Mouse (Mus musculus) midbrain, embryonic 13.5 days (tissue): Measurements from ENCODE around the gene Tmco4. TPM values are rescaled to one million over a fixed set of nuclear protein-coding genes. Genes with fewer than 3 reads are reported as not detected.

Source experiments
- ATAC-seq: fragments of 200-750 bp; cut with Nextera tagmentation; 2 replicates; pipeline ENCODE4 v1.8.0; 2017; ENCODE audit warnings: mild to moderate bottlenecking, moderate TSS enrichment, moderate library complexity
- H3K27ac ChIP-seq: fragments of 300-500 bp; sonication (generic); 2 replicates; pipeline ENCODE4 v1.5.1; 2015; ENCODE audit warnings: inconsistent platforms, mild to moderate bottlenecking, moderate library complexity
- H3K27me3 ChIP-seq: fragments of 300-500 bp; sonication (generic); 2 replicates; pipeline ENCODE4 v1.6.1; 2015; ENCODE audit warnings: mild to moderate bottlenecking, inconsistent platforms
- H3K36me3 ChIP-seq: fragments of 300-500 bp; sonication (generic); 2 replicates; pipeline ENCODE4 v1.6.1; 2015; ENCODE audit warnings: mild to moderate bottlenecking, inconsistent platforms
- H3K4me1 ChIP-seq: fragments of 300-500 bp; sonication (generic); replicated peaks from 2 replicates; pipeline ENCODE4 v1.6.1; 2015; ENCODE audit warnings: inconsistent platforms
- H3K4me2 ChIP-seq: fragments of 300-500 bp; sonication (generic); replicated peaks from 2 replicates; pipeline ENCODE4 v1.6.1; 2015; ENCODE audit warnings: moderate library complexity, mild to moderate bottlenecking, inconsistent platforms
- H3K4me3 ChIP-seq: fragments of 300-500 bp; sonication (generic); replicated peaks from 2 replicates; pipeline ENCODE4 v1.5.1; 2015; ENCODE audit warnings: mild to moderate bottlenecking, inconsistent platforms
- H3K9ac ChIP-seq: fragments of 300-500 bp; sonication (generic); replicated peaks from 2 replicates; pipeline ENCODE4 v1.6.1; 2015; ENCODE audit warnings: mild to moderate bottlenecking, inconsistent platforms
- H3K9me3 ChIP-seq: fragments of 300-500 bp; sonication (generic); 2 replicates; pipeline ENCODE4 v1.6.1; 2016; ENCODE audit warnings: mild to moderate bottlenecking, inconsistent platforms
- WGBS: fragments of 180-500 bp; shearing (Covaris S2); methylation state at CpG from one replicate; pipeline ENCODE4 v1.1.7; 2015; 5-methylcytosine and 5-hydroxymethylcytosine counted together
- polyA plus RNA-seq: library from polyadenylated mRNA; unstranded; fragments of >200 nt; fragmentation: Nextera tagmentation; extraction: Ambion mirVana; gene quantifications from 2 replicates; pipeline ENCODE4 v1.2.1, GENCODE M21; 2015

The Tmco4 gene
- polyA plus RNA-seq, 1 experiment from 2014 or later: 0.36 TPM

GRCm38 (mm10) chr4:138975194-138975593 lies 2.5 kb downstream of the Tmco4 start:
- Histone ChIP-seq H3K27ac (no peak overlapping the region), H3K36me3 (no peaks in the 10 kb centered on the region)
- WGBS: 73% methylated on average over 3 of the region's 3 CpGs

GRCm38 (mm10) chr4:138976046-138976445 lies 3.4 kb downstream of the Tmco4 start:
- H3K27ac ChIP-seq: no peak overlapping the region
- ATAC-seq: no peak

More at GRCm38 (mm10) chr4:138975194-138975593, 2.5 kb downstream of the Tmco4 start:
- H3K27me3 ChIP-seq: peaks cover 4% of the 10 kb centered on the region
- no peak for ATAC-seq
- no peak overlapping the region for H3K4me3 ChIP-seq
- no peak overlapping the region for H3K9ac ChIP-seq
- peaks cover 16% of the 10 kb centered on the region for H3K4me1 ChIP-seq
- H3K9me3 ChIP-seq: no peaks in the 10 kb centered on the region
- no peak overlapping the region for H3K4me2 ChIP-seq

GRCm38 (mm10) chr4:138980021-138980420 lies 7.3 kb downstream of the Tmco4 start:
- H3K27ac ChIP-seq: no peak overlapping the region
- H3K9ac ChIP-seq: no peak overlapping the region
- no peak for ATAC-seq
- no peaks in the 10 kb centered on the region for H3K4me1 ChIP-seq
- no peaks in the 10 kb centered on the region for H3K9me3 ChIP-seq
- H3K4me3 ChIP-seq: no peak overlapping the region
- WGBS: 92% methylated on average over 8 of the region's 8 CpGs
- no peak overlapping the region for H3K4me2 ChIP-seq
- H3K36me3 ChIP-seq: no peaks in the 10 kb centered on the region
- H3K27me3 ChIP-seq: no peaks in the 10 kb centered on the region

More at GRCm38 (mm10) chr4:138976046-138976445, 3.4 kb downstream of the Tmco4 start:
- H3K9ac ChIP-seq: no peak overlapping the region
- no peak overlapping the region for H3K4me3 ChIP-seq
- H3K4me1 ChIP-seq: peaks cover 16% of the 10 kb centered on the region
- 84% methylated on average over 6 of the region's 6 CpGs for WGBS
- peaks cover 4% of the 10 kb centered on the region for H3K27me3 ChIP-seq
- no peaks in the 10 kb centered on the region for H3K36me3 ChIP-seq
- no peak overlapping the region for H3K4me2 ChIP-seq
- no peaks in the 10 kb centered on the region for H3K9me3 ChIP-seq

GRCm38 (mm10) chr4:138980771-138981420 lies 8.2 kb downstream of the Tmco4 start:
- Histone ChIP-seq H3K9me3 (no peaks in the 10 kb centered on the region), H3K27me3 (no peaks in the 10 kb centered on the region), H3K4me2 (no peak overlapping the region), H3K27ac (no peak overlapping the region), H3K36me3 (no peaks in the 10 kb centered on the region), H3K4me3 (no peak overlapping the region), H3K9ac (no peak overlapping the region), H3K4me1 (no peaks in the 10 kb centered on the region)
- 27% methylated on average over 12 of the region's 12 CpGs for WGBS
- ATAC-seq: no peak

GRCm38 (mm10) chr4:138983422-138983821 lies 10.7 kb downstream of the Tmco4 start:
- no peaks in the 10 kb centered on the region for H3K27me3 ChIP-seq
- WGBS: 73% methylated on average over 3 of the region's 3 CpGs
- no peak for ATAC-seq

GRCm38 (mm10) chr4:138984744-138985143 lies 12.1 kb downstream of the Tmco4 start:
- 74% methylated on average over 7 of the region's 7 CpGs for WGBS
- ATAC-seq: no peak
- no peak overlapping the region for H3K27ac ChIP-seq

More at GRCm38 (mm10) chr4:138983422-138983821, 10.7 kb downstream of the Tmco4 start:
- H3K4me1 ChIP-seq: no peaks in the 10 kb centered on the region
- no peak overlapping the region for H3K4me3 ChIP-seq
- H3K9ac ChIP-seq: no peak overlapping the region
- no peak overlapping the region for H3K4me2 ChIP-seq
- no peaks in the 10 kb centered on the region for H3K36me3 ChIP-seq
- no peak overlapping the region for H3K27ac ChIP-seq
- H3K9me3 ChIP-seq: no peaks in the 10 kb centered on the region

GRCm38 (mm10) chr4:138986280-138986679 lies 13.6 kb downstream of the Tmco4 start:
- H3K4me1 ChIP-seq: no peaks in the 10 kb centered on the region
- no peak overlapping the region for H3K4me3 ChIP-seq
- no peaks in the 10 kb centered on the region for H3K27me3 ChIP-seq
- ATAC-seq: 0 out of 2 replicates have a peak, but pooled peaks have one; percentile 6
- no peak overlapping the region for H3K27ac ChIP-seq
- no peak overlapping the region for H3K9ac ChIP-seq
- no peaks in the 10 kb centered on the region for H3K36me3 ChIP-seq
- H3K4me2 ChIP-seq: no peak overlapping the region
- no peaks in the 10 kb centered on the region for H3K9me3 ChIP-seq
- 34% methylated on average over 5 of the region's 5 CpGs for WGBS

More at GRCm38 (mm10) chr4:138984744-138985143, 12.1 kb downstream of the Tmco4 start:
- no peaks in the 10 kb centered on the region for H3K36me3 ChIP-seq
- no peak overlapping the region for H3K9ac ChIP-seq
- no peaks in the 10 kb centered on the region for H3K4me1 ChIP-seq
- H3K4me2 ChIP-seq: no peak overlapping the region
- no peaks in the 10 kb centered on the region for H3K9me3 ChIP-seq
- no peaks in the 10 kb centered on the region for H3K27me3 ChIP-seq
- H3K4me3 ChIP-seq: no peak overlapping the region

- Histone ChIP-seq H3K4me3 (no peak overlapping the region), H3K4me1 (no peaks in the 10 kb centered on the region), H3K4me2 (no peak overlapping the region), H3K27ac (no peak overlapping the region), H3K27me3 (no peaks in the 10 kb centered on the region), H3K9me3 (no peaks in the 10 kb centered on the region), H3K9ac (no peak overlapping the region), H3K36me3 (no peaks in the 10 kb centered on the region)
- ATAC-seq: no peak
- WGBS: 79% methylated on average over 3 of the region's 3 CpGs
Measured at GRCm38 (mm10) chr4:138994389-138994788, 21.7 kb downstream of the Tmco4 start.

- Histone ChIP-seq H3K27ac (no peak overlapping the region), H3K4me3 (no peak overlapping the region), H3K27me3 (no peaks in the 10 kb centered on the region), H3K9me3 (no peaks in the 10 kb centered on the region), H3K9ac (no peak overlapping the region), H3K36me3 (no peaks in the 10 kb centered on the region), H3K4me1 (no peaks in the 10 kb centered on the region), H3K4me2 (no peak overlapping the region)
- no peak for ATAC-seq
- 79% methylated on average over 5 of the region's 5 CpGs for WGBS
Measured at GRCm38 (mm10) chr4:138996410-138996809, 23.7 kb downstream of the Tmco4 start.

- H3K4me1 ChIP-seq: no peaks in the 10 kb centered on the region
- no peak overlapping the region for H3K4me2 ChIP-seq
- no peaks in the 10 kb centered on the region for H3K36me3 ChIP-seq
- ATAC-seq: no peak
- H3K27ac ChIP-seq: no peak overlapping the region
- H3K9ac ChIP-seq: no peak overlapping the region
- H3K4me3 ChIP-seq: no peak overlapping the region
- WGBS: 85% methylated on average over 4 of the region's 4 CpGs
- H3K9me3 ChIP-seq: no peaks in the 10 kb centered on the region
- no peaks in the 10 kb centered on the region for H3K27me3 ChIP-seq
Measured at GRCm38 (mm10) chr4:138997121-138997520, 24.4 kb downstream of the Tmco4 start.

- no peaks in the 10 kb centered on the region for H3K9me3 ChIP-seq
- no peaks in the 10 kb centered on the region for H3K27me3 ChIP-seq
- H3K9ac ChIP-seq: no peak overlapping the region
- no peak overlapping the region for H3K4me2 ChIP-seq
- H3K4me1 ChIP-seq: no peaks in the 10 kb centered on the region
- no peak overlapping the region for H3K4me3 ChIP-seq
- H3K36me3 ChIP-seq: no peaks in the 10 kb centered on the region
- ATAC-seq: no peak
- H3K27ac ChIP-seq: no peak overlapping the region
- 95% methylated on average over 11 of the region's 11 CpGs for WGBS
Measured at GRCm38 (mm10) chr4:138998611-138999010, 25.9 kb downstream of the Tmco4 start.

- Histone ChIP-seq H3K9ac (no peak overlapping the region), H3K4me3 (no peak overlapping the region), H3K27me3 (no peaks in the 10 kb centered on the region), H3K27ac (no peak overlapping the region), H3K9me3 (no peaks in the 10 kb centered on the region), H3K4me2 (no peak overlapping the region), H3K4me1 (no peaks in the 10 kb centered on the region; the same call in 1 of the 2 replicates), H3K36me3 (no peaks in the 10 kb centered on the region)
- no peak for ATAC-seq
- WGBS: 62% methylated on average over 2 of the region's 2 CpGs
Measured at GRCm38 (mm10) chr4:139001026-139001425, 28.3 kb downstream of the Tmco4 start.

- H3K9ac ChIP-seq: no peak overlapping the region
- no peaks in the 10 kb centered on the region for H3K9me3 ChIP-seq
- no peaks in the 10 kb centered on the region for H3K36me3 ChIP-seq
- no peak for ATAC-seq
- no peaks in the 10 kb centered on the region for H3K27me3 ChIP-seq
- H3K27ac ChIP-seq: no peak overlapping the region
- 38% methylated on average over 6 of the region's 6 CpGs for WGBS
- H3K4me2 ChIP-seq: no peak overlapping the region
- no peaks in the 10 kb centered on the region; the same call in 1 of the 2 replicates for H3K4me1 ChIP-seq
- no peak overlapping the region for H3K4me3 ChIP-seq
Measured at GRCm38 (mm10) chr4:139001433-139001832, 28.7 kb downstream of the Tmco4 start.
